9 mouse cellular contexts compared by ENCODE assay signal in genomic region chr13:56611129-56611528, GRCm38 (mm10). TPM values are rescaled to one million over a fixed set of nuclear protein-coding genes. Genes with fewer than 3 reads are reported as not detected.
DNase-seq lines count a peak whose midpoint lies in the region; ATAC-seq and TF ChIP-seq lines count a peak whose summit lies in the region.
"Had no signal": no experiment of that assay in that cellular context is flagged by ENCODE, and none has a peak within 500 bp of the region (broad histone marks: within the 10 kb centered on the region; RNA-seq: fewer than 3 reads in every experiment).

No protein-coding gene starts in this region.

- H3ac ChIP-seq in C2C12 (ENCODE audit: control insufficient read depth, insufficient read length, low read depth): no peak overlapping the region

- no peaks in the 10 kb centered on the region for H3K79me2 ChIP-seq in C2C12 (ENCODE audit: control insufficient read depth, insufficient read depth)

- no peaks in the 10 kb centered on the region for H3K9me3 ChIP-seq in hindbrain, embryonic 12.5 days (replicated peaks)
- H3K9me3 ChIP-seq in hindbrain, embryonic 14.5 days (ENCODE audit: control insufficient read depth, low read length): no peaks in the 10 kb centered on the region
- no peaks in the 10 kb centered on the region for H3K9me3 ChIP-seq in embryonic facial prominence, embryonic 11.5 days (replicated peaks; ENCODE audit: control insufficient read depth, low read length)
- H3K9me3 ChIP-seq in liver, embryonic 15.5 days (replicated peaks): no peaks in the 10 kb centered on the region
- H3K9me3 ChIP-seq in forebrain, embryonic 13.5 days (replicated peaks): no peaks in the 10 kb centered on the region

- H3K36me3 ChIP-seq in hindbrain, embryonic 12.5 days: no peaks in the 10 kb centered on the region
- no peaks in the 10 kb centered on the region for H3K36me3 ChIP-seq in hindbrain, embryonic 14.5 days (replicated peaks; ENCODE audit: control insufficient read depth, insufficient read depth)
- no peaks in the 10 kb centered on the region for H3K36me3 ChIP-seq in C2C12 (ENCODE audit: control insufficient read depth, insufficient read depth)
- H3K36me3 ChIP-seq in embryonic facial prominence, embryonic 11.5 days (replicated peaks; ENCODE audit: control insufficient read depth, insufficient read depth, low read depth, low read length): no peaks in the 10 kb centered on the region; the same call in 1 of the 2 replicates
- no peaks in the 10 kb centered on the region for H3K36me3 ChIP-seq in liver, embryonic 15.5 days (replicated peaks)
- no peaks in the 10 kb centered on the region for H3K36me3 ChIP-seq in forebrain, embryonic 13.5 days (ENCODE audit: poor library complexity, severe bottlenecking)

- DNase-seq in hindbrain, embryonic 14.5 days (ENCODE audit: low spot score): no peak
- DNase-seq in embryonic facial prominence, embryonic 11.5 days (ENCODE audit: low spot score): no peak
- no peak for DNase-seq in adrenal gland, adult 2 months
- DNase-seq: thymus, postnatal 4 days had no signal

- H3K27me3 ChIP-seq in hindbrain, embryonic 12.5 days: peaks cover 31% of the 10 kb centered on the region; the same call in 1 of the 2 replicates
- peaks cover 19% of the 10 kb centered on the region for H3K27me3 ChIP-seq in hindbrain, embryonic 14.5 days (ENCODE audit: control insufficient read depth, insufficient read depth, low read length)
- H3K27me3 ChIP-seq in C2C12 (ENCODE audit: control insufficient read depth, insufficient read depth, insufficient read length): no peaks in the 10 kb centered on the region
- no peaks in the 10 kb centered on the region for H3K27me3 ChIP-seq in embryonic facial prominence, embryonic 11.5 days (ENCODE audit: control insufficient read depth, insufficient read depth, low read length)
- peaks cover 26% of the 10 kb centered on the region for H3K27me3 ChIP-seq in liver, embryonic 15.5 days
- peaks cover 52% of the 10 kb centered on the region for H3K27me3 ChIP-seq in forebrain, embryonic 13.5 days

- no peak overlapping the region for H3K4me3 ChIP-seq in hindbrain, embryonic 12.5 days
- H3K4me3 ChIP-seq in hindbrain, embryonic 14.5 days (replicated peaks; ENCODE audit: low read length): no peak overlapping the region
- no peak overlapping the region for H3K4me3 ChIP-seq in C2C12 (ENCODE audit: insufficient read depth, poor library complexity, severe bottlenecking)
- H3K4me3 ChIP-seq in embryonic facial prominence, embryonic 11.5 days (ENCODE audit: low read depth, low read length): no peak overlapping the region; the same call in 1 of the 2 replicates
- no peak overlapping the region for H3K4me3 ChIP-seq in liver, embryonic 15.5 days (replicated peaks)
- no peak overlapping the region for H3K4me3 ChIP-seq in forebrain, embryonic 13.5 days

- TF ChIP-seq CTCF in C2C12 (IDR thresholded peaks at IDR 0.05; ENCODE audit: control insufficient read depth, insufficient read depth, insufficient read length): no peak

- no peak overlapping the region for H3K27ac ChIP-seq in hindbrain, embryonic 12.5 days
- no peak overlapping the region for H3K27ac ChIP-seq in hindbrain, embryonic 14.5 days
- no peak overlapping the region for H3K27ac ChIP-seq in embryonic facial prominence, embryonic 11.5 days (replicated peaks; ENCODE audit: low read depth, low read length)
- H3K27ac ChIP-seq in liver, embryonic 15.5 days (replicated peaks): no peak overlapping the region; the same call in 1 of the 2 replicates
- no peak overlapping the region for H3K27ac ChIP-seq in forebrain, embryonic 13.5 days

- 64% methylated on average over 4 of the region's 4 CpGs for WGBS in hindbrain, embryonic 12.5 days
- WGBS in hindbrain, embryonic 14.5 days: 69% methylated on average over 4 of the region's 4 CpGs
- WGBS in embryonic facial prominence, embryonic 11.5 days: 64% methylated on average over 4 of the region's 4 CpGs
- WGBS in liver, embryonic 15.5 days (ENCODE audit: insufficient replicate concordance): 10% methylated on average over 4 of the region's 4 CpGs
- 85% methylated on average over 4 of the region's 4 CpGs for WGBS in forebrain, embryonic 13.5 days

- no peak overlapping the region for H3K9ac ChIP-seq in hindbrain, embryonic 12.5 days
- no peak overlapping the region for H3K9ac ChIP-seq in hindbrain, embryonic 14.5 days
- H3K9ac ChIP-seq in embryonic facial prominence, embryonic 11.5 days (replicated peaks; ENCODE audit: low read length): no peak overlapping the region
- H3K9ac ChIP-seq in liver, embryonic 15.5 days: no peak overlapping the region
- no peak overlapping the region for H3K9ac ChIP-seq in forebrain, embryonic 13.5 days

- H3K79me3 ChIP-seq in C2C12 (ENCODE audit: low read depth): no peaks in the 10 kb centered on the region

- ATAC-seq in hindbrain, embryonic 12.5 days (ENCODE audit: low FRiP score): no peak
- no peak for ATAC-seq in hindbrain, embryonic 14.5 days (ENCODE audit: low FRiP score)
- ATAC-seq in embryonic facial prominence, embryonic 11.5 days (replicated peaks; ENCODE audit: insufficient number of reproducible peaks, low FRiP score, low TSS enrichment, low read depth): no peak
- ATAC-seq in liver, embryonic 15.5 days (ENCODE audit: insufficient read depth): no peak
- no peak for ATAC-seq in forebrain, embryonic 13.5 days
- no peak for ATAC-seq in erythroid progenitor cell, adult 5-6 weeks (replicated peaks; ENCODE audit: low FRiP score, poor library complexity, severe bottlenecking)

- peak overlapping the region; percentile 82 for H3K4me2 ChIP-seq in hindbrain, embryonic 12.5 days (replicated peaks)
- no peak overlapping the region for H3K4me2 ChIP-seq in hindbrain, embryonic 14.5 days (replicated peaks)
- H3K4me2 ChIP-seq in embryonic facial prominence, embryonic 11.5 days (ENCODE audit: low read depth, low read length): peak overlapping the region; percentile 97
- peak overlapping the region; percentile 8; the same call in 1 of the 2 replicates for H3K4me2 ChIP-seq in liver, embryonic 15.5 days
- no peak overlapping the region for H3K4me2 ChIP-seq in forebrain, embryonic 13.5 days

- H3K4me1 ChIP-seq in hindbrain, embryonic 12.5 days: peaks cover 38% of the 10 kb centered on the region
- H3K4me1 ChIP-seq in hindbrain, embryonic 14.5 days (replicated peaks; ENCODE audit: control insufficient read depth, insufficient read depth, low read length): peaks cover 10% of the 10 kb centered on the region; the same call in 1 of the 2 replicates
- H3K4me1 ChIP-seq in embryonic facial prominence, embryonic 11.5 days (ENCODE audit: control insufficient read depth, insufficient read depth, low read length): peaks cover 20% of the 10 kb centered on the region
- H3K4me1 ChIP-seq in liver, embryonic 15.5 days (replicated peaks): peaks cover 46% of the 10 kb centered on the region
- H3K4me1 ChIP-seq in forebrain, embryonic 13.5 days: peaks cover 37% of the 10 kb centered on the region

TF ChIP-seq in C2C12, 6 proteins besides CTCF, POLR2A, EP300 and RAD21:
- no peak for TF ChIP-seq MYOD1 (IDR thresholded peaks at IDR 0.05; ENCODE audit: control insufficient read depth, insufficient read length, low read depth)
- no peak for TF ChIP-seq USF1 (IDR thresholded peaks at IDR 0.05; ENCODE audit: low read depth)
- TF ChIP-seq CEBPB (IDR thresholded peaks at IDR 0.05; ENCODE audit: low read depth): peak; percentile 45
- no peak for TF ChIP-seq FOSL1 (IDR thresholded peaks at IDR 0.05; ENCODE audit: insufficient read depth, low read length, poor library complexity, severe bottlenecking)
- TF ChIP-seq MAX (IDR thresholded peaks at IDR 0.05): no peak
TF ChIP-seq in C2C12: peak in this region for 1.

RNA-seq across cellular contexts. Expression of gene Tgfbi, which starts 1.8 kb away (rescaled TPM):
- polyA plus RNA-seq in hindbrain, embryonic 12.5 days (2016; fragmentation: Nextera tagmentation; extraction: Ambion mirVana): 65.5 and 72.2 TPM in 2 replicates
- 5.2 and 7.1 TPM in 2 replicates for polyA plus RNA-seq in hindbrain, embryonic 14.5 days (2014; fragmentation: Nextera tagmentation; extraction: Ambion mirVana)
- 0.48 TPM for polyA plus RNA-seq in C2C12 (2012; fragmentation: generic; extraction: Trizol)
- polyA plus RNA-seq in embryonic facial prominence, embryonic 11.5 days (2014; fragmentation: Nextera tagmentation; extraction: Ambion mirVana): 85.8 and 93.6 TPM in 2 replicates
- polyA plus RNA-seq in liver, embryonic 15.5 days (2015; fragmentation: Nextera tagmentation; extraction: Ambion mirVana): 9.7 and 11.1 TPM in 2 replicates
- 4.8 and 6.9 TPM in 2 replicates for polyA plus RNA-seq in forebrain, embryonic 13.5 days (2015; fragmentation: Nextera tagmentation; extraction: Ambion mirVana)
- total RNA-seq in erythroid progenitor cell, adult 5-6 weeks (2015; ENCODE audit: low replicate concordance): 10.1 and 20.5 TPM in 2 replicates
- 9.9 and 12.9 TPM in 2 replicates for total RNA-seq in erythroid progenitor cell, adult 5-6 weeks (2017; ENCODE audit: low replicate concordance)
- total RNA-seq in adrenal gland, adult 2 months (2021): 10 to 100 TPM; 30.7 to 69.6 TPM
- 80.5 and 129 TPM in 2 replicates for polyA plus RNA-seq in adrenal gland, adult 2 months (2012; rRNA removed)

Comparison
In these comparisons a context has a peak if more than half of its experiments do, and no peak if none do; other contexts are left out.
1. H3K4me2 ChIP-seq: peak in hindbrain, embryonic 12.5 days (single experiment), embryonic facial prominence, embryonic 11.5 days (single experiment) and liver, embryonic 15.5 days (single experiment); none in hindbrain, embryonic 14.5 days (single experiment) and forebrain, embryonic 13.5 days (single experiment).